Mouse (Mus musculus): ENCODE results near the gene Top1.
A peak's percentile ranks its signal among the peaks of the same experiment; 100 is the strongest.

The Top1 gene

DNA sequence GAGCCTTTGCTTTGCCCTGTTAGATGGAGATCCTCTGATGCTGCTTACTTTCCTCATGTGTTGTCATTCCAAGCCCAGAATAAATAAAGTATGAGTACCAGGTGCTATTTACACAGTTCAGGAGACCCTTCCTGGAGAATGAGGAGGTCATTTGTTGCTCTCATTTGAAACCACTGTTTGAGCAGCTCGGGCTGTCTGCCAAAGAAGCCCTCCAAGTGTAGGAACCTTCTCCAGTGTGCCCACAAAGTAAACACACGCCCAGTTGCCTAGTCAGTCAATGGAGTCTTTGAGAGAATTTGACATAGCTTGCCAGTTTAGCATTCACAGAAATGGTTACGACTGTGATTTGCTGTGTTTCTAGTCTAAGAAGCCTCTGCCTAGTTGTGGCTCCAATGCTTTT, 73.1 kb downstream of the Top1 start:
- DNase-seq (ENCODE audit: low spot score in 2 of 2) = no peak

DNA sequence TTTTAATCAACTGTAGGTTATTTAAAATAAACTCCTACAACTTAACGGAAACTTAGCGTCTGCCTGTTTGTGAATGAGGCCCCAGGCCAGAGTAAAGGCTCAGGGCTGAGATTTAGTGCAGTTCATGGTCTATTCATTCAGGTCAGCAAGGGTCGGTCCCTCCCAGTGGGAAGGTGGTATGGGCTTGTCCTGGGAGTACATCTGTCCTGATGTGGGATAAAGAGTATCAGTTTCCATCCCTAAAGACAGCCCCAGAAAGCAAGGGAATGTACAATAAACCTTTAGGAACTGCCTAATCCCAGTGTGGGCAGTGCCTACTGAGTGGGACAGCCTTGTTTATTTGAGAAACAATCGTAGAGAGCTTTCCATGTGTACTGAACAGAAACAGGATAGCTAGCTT, 77.0 kb downstream of the Top1 start:
- DNase-seq (ENCODE audit: low spot score in 2 of 2) = no peak

DNA sequence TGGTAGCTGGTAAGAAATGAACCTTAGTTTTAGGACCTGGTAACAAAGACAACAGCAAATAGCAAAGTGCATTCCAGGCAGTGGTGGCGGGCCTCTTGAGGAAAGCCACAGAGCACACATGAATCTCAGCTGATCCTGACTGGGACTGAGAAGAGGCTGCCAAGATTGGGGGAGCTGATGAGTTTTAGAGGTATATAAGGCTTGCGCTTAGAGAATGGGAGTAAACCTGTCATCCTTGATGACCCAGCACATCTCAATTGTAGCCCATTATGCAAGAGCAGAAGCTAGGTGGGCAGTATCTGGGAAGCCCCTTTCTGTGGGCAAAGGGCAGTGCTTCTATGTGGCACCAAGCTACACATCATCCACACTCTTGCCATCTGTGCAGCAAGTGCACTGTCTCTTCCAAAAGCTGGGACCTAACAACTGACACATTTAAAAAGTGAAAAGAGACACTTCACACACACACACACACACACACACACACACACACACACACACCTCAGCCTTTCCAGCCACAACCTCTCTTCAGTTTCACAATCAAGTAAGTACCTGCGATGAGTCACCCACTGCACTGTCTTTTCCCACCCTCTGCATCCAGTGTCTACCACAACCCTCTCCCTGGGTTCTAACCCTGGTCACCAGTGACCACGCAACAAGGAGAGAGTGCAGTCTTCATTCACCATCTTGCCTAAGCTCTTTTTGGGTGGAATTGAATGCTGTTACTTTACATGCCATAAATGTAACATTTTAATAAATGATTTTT, 78.1 kb downstream of the Top1 start:
- DNase-seq (ENCODE audit: low spot score in 2 of 2) = no peak

DNA sequence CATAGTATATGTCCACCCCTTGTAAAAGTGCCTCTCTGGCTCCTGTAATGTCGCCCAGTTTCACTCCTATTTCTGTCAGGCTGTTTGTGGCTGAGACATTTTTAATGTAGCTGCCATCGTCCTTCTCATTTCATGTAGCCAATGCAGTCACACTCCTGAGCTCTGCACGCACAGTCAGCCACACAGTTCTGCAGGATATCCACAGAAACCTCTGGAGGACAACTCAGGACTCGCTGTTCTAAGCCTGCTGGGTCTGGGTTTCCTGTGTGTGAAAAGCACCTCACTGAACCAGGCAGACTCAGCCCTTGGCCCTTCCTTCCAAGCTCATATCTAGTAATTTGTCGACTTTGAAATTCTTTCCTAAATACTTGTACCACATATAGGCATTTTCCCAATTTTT, 78.8 kb downstream of the Top1 start:
- no peak for DNase-seq (ENCODE audit: low spot score in 2 of 2)

DNA sequence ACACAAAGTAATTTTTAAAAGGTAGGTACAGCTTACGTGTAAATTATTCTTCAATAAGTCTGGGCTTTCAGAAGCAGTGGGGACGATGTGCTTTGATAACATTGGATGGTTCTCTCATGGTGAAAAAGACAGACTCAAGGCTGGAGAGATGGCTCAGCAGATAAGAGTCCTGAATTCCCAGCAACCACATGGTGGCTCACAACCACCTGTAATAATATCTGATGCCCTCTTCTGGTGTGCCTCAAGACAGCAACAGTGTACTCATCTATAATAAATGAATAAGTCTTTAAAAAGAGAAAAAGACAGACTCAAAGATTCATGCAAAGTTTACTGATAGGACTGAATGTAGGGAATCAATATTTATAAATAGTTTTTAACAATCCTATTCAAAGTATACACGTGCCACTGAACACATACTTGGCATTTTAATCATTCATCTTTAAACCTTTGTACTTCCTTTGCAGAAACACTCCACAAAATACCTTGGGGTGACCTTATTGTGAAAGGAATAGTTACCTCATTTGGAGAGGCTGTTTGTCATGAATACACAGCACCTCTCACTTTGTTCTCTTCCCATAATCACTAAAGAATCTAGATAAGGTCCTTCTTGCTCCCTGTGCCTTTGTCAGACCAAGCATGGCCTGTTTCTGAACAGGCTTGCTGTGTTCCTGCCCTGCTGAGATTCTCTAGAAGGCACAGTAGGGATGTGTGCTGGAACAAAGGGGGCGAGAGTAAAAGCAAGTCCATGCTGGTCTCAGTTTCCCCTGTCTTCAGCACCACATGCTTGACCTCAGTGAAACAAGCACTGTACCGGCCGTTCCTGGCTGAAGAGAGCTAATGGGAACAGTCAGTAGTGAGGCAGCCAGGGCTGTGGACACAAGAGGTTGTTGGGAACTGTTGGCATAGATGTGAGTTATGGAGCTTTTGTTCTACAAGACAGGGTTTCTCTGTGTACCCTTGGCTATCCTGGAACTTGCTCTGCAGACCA, 80.5 kb downstream of the Top1 start:
- DNase-seq (ENCODE audit: low spot score in 2 of 2) = no peak

DNA sequence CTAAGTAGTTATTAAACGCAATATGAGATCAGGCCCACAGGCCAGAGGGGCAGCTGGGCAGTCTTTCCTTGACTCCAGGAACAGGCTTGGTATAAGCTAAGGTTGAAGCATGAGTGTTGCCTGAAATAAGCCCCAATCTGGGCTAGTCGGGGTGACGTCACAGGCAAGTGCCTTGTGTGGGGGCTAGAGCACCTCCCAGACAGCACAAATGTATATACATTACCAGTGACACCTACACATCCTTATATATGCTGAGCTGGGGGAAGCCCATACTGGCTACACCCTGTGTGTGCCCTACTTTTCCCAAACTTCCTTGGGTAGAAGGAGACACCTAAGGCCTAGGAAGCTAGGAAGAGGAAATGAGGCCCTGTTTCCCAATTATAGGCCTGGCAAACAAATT, 83.3 kb downstream of the Top1 start:
- peak in 1 of 2 experiments; percentile 71 for DNase-seq (ENCODE audit: low spot score in 2 of 2)

DNA sequence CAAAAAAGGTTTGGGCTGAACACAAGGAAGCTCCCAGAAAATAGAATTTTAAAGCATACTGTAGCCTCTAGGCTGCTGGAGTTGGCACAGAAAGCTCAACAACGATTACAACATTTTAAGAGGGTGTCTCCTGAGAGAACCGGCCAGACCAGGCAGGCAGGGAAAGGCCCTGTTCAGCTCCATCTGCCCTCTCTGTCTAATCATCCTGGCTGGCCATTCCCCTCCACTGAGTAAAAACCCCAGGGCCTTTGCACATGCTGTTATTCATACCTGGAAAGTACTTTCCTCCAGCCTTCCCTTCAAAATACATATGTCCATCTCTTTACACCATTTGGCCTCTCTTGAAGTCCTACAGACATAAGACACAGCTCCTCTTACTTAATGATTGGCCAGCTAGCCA, 83.7 kb downstream of the Top1 start:
- DNase-seq (ENCODE audit: low spot score in 2 of 2) = no peak

DNA sequence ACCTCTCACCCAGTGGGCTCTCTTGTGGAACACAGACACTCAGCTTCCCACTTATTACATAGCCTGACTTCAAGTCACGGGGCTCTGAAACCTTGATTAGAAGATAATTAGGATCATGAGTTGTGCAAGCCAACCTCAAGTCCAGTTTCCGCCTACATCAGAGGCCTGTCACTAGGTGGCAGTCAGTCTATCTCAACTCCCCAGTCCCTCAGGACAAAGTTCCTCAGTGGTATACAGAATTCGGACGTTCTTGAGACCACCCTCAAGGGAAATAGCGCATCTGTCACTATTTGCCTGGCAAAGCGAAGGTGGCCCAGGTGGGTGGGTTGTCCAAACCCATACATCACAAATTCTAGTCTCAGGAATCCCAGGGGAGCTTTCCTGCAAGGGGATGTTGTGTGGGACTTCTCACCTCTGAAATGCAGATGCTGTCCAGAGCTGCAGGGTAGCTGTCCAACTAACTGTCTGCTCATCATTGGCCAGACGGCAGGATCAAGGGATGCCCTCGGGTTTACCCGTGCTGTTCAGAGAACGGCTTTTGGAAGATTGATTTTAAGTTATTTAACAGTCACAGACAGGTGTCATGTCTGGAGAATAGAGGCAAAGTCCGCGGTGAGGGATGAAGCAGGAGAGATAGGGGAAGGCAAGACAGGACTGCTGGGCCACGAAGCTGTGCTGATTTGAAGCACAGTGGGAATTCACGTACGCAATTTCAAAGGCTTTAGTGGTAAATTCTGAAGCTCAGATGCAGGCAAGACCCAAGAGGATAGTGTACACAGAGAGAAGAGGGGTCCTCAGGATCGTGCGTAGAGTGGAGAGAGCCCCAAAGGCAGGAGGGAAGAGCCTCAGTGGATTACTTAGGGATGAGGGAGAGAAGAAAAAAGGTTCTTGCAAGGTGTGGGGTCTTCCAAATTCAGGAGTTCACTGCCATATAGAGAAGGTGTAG, 84.4 kb downstream of the Top1 start:
- no peak for DNase-seq (ENCODE audit: low spot score in 2 of 2)

DNA sequence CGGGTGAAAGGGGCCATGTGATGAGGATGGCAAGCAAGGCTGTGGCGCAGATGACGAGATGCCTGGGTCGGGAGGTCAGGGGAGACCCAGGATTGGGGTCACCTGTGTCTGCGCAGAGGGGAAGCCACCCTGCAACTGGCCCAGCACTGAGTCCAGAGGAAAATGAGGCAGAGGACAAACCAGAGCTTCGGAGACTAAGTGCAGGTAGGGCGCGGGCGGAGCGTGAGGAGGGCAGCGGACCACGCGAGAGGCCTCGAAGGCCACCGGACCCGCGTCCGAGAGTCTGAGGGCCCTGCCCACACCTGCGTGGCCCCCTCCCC, 85.1 kb downstream of the Top1 start:
- DNase-seq (ENCODE audit: low spot score in 2 of 2) = no peak

DNA sequence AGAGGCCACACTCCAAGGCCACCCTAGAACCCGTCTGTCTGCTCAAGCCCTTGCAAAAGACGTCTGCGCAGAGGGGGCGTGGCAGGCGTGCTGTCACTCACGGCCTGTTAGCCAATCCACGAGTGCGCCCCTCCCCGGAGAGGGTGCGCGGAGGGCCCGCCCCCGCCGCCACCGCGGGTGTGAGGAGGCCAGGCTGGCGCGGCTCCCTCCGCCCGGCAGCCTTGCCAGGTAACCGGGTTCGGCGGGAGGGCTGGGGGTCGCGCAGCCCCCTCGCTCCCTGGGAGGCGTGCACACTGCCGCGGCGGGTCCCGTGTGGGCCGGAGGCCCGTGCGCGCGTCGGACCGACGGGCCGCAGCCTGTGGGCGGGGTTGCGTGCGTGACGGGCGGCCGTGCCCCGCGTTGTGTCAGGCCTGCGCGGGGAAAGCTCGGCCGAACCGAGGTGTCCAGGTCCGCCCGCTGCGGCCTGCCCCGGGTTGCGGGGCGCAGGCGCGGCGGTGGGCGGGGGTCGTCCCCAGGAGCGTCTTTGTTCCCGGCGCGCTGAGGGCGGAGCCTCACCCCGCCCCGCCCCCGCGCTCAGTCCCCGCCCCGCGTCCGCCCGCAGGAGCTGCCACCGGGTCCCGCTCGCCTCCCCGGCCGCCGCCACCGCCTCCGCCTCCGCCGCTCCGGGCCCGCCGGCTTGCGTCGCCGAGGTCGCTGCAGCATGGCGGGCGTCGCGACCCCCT, 85.6 kb downstream of the Top1 start, which contains the start of gene Plcg1:
TSS of gene Plcg1 (plus strand) at position 184 of the 722 bp plus-strand sequence.
- peak; percentile 82 to 93 for DNase-seq (ENCODE audit: low spot score in 2 of 2)

DNA sequence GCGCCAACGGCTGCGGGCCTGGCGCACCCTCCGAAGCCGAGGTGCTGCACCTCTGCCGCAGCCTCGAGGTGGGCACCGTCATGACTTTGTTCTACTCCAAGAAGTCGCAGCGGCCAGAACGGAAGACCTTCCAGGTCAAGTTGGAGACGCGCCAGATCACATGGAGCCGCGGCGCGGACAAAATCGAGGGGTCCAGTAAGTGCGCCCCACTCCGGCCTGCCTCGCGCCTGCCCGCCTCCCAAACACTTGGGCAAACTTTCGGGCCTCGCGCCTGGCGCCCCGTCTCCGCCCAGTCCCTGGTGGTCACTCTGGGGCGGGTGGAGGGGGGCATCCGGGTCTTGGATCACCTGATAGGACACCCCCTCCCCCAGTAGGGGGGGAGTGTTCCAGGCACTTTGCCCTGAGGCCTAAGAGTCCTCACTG, 86.2 kb downstream of the Top1 start:
- peak; percentile 44 to 51 for DNase-seq (ENCODE audit: low spot score in 2 of 2)

DNA sequence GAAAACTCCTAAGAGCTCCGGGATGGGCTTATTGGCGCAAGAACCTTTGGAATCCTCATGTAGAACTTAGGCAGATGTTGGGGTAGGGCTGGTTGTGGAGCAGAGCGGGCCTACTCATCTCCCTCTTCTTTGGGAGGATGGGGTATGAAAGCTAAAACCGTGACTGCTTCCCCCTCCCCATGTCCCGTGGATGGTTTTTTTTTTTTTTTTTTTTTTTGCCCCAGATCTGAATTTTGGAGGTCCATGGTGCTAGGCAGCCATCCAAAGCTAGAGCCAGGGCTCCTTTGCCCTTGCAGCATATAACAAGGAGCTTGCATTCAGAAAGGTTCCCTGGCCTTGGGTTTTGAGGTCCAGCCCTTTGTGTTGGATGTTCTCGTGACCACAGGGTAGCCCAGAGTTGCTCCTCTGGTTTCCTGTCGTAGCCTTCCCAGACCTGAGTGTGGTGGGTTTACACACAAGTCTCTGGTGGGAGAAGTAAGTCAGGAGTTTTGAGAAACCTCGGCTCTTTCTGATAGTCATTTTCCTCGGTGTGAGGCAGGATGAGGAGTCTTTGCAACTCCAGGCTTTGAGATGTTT, 86.8 kb downstream of the Top1 start:
- no peak for DNase-seq (ENCODE audit: low spot score in 2 of 2)

DNA sequence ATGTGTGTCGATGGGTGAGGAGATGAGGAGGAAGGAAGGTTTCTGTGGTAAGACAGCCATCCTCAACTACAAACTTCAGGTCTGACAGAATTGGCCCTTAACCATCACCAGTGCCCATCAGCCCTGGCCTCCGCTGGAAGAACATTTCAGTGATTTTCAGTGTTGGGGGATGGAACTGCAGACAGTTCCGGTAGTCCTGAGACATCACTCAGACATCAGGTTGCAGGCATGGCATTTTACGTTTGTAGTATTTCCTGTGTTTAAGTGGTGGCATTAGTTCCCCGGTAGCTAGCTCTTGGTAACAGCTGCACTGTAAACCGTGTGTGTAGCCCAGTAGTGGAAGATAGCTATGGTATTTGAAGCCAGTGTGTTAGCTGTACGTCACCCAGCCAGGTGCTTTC, 87.4 kb downstream of the Top1 start:
- DNase-seq (ENCODE audit: low spot score in 2 of 2) = no peak

DNA sequence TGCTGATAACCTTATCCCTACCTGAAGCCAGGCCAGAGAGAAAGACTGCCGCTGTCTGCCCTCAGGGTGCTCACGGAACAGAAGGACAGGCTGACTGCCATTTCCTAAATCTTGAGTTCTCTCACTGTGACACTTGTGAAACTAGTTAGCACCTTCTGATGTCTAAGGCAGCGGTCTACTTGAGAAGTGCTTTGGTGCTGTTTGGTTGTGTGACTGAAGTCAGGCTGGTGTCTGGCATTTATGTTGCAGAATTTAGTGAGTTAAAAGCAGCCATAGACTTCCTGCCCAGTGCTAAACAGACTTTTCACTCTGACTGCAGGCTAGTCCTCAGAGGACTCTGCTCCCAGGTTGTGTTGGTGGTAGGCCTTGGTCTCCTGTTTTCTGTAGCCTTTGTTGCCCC, 88.6 kb downstream of the Top1 start:
- DNase-seq (ENCODE audit: low spot score in 2 of 2) = no peak

DNA sequence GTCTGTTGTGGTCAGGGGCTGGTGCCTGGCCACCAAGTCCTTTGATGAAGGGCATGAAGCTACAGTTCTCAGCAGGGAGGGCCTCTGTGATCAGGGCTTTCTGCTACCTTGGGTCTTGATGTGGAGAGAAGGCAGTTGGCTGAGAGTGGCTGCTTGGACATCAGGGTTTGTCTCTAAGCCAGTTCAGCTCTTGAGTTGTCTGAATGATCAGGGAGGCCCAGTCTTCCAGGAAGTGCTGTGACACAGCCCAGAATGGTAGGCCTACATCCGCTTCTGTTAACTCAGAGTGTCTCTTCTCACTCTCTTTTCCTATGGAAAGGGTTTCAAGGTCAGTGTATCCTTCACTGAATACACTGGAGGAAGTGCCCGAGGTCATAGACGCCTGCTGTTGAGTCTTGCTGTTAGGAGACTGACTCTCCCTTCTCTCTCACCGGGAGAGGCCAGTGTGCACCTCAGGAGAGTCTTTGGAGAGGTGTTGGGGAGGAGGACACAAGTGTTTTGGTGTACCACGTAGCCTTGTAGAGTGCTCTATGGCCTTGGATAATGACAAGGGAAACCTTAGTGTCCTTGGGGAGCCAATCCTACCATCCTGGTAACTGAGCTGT, 90.1 kb downstream of the Top1 start:
- DNase-seq (ENCODE audit: low spot score in 2 of 2) = no peak

DNA sequence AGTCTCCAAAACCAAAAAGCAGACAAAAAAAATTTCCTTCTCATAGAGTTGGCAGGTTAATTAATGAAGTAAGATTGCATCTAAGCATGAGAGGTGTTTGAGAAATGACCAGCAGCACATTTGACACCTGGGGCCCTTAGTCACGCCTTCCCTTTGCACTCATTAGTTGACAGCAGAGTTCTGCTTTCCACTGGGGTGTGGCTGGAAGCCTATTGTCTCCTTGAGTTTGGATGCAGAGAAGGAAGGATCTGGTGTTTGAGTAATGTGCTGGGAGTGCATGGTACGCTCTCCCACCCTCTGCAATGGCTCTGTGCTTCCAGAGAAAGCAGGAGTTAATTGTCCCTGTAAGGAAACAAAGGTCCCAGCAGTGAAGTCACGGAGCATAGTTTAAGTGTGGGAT, 90.8 kb downstream of the Top1 start:
- DNase-seq (ENCODE audit: low spot score in 2 of 2) = no peak

DNA sequence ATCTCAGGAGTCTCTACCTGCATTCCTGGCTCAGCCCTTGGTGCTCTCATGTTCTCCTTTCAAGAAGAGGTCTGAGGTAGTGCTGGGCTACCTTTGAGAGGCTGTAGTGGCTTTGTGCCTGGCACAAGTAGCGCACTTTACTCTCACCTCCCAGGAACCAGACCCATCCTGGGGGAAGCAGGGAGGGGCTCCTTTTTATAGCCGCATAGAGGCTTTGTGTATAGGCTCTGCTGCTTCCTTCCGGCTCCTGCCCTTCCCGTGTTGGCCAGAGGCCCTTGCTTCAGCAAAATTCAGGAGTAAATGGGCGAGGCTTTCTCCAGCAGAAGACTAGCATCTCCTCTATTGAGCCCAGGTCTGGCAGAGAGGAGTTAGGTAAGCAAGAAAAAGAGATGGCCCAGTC, 92.7 kb downstream of the Top1 start:
- no peak for DNase-seq (ENCODE audit: low spot score in 2 of 2)

DNA sequence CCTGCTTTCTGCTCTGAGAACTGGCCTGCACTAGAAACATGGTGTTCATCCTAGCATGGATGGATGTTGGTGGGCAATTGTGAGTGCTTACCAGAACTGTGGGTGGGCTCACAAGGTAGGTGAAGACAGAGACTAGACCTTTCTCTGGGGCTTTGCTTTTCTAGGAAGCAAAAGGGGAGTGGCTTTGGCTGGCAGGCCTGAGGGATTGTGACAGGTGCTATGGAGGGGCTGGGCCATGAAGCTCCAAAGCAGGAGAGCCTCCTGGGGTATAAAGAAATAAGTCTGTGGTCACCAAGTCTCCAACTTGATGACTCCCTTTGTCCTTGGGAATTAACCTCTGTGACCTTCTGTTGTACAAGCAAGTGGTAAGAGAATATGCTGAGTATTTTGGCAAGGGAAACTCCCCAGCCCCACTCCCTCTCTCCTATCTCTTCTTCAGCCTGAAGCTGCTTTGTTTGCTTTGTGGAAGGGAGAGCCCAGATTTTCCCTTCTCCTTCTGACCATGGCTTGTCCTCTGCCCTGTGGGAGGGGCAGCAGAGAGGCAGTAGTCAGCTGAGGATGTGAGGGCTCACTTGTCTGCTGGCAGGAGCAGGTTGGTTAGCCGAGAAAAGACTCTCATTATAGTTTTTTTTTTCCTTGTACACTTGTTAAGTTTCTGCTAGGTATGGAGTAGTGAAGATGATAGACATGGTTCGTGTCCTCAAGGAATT, 94.1 kb downstream of the Top1 start:
- no peak for DNase-seq (ENCODE audit: low spot score in 2 of 2)

DNA sequence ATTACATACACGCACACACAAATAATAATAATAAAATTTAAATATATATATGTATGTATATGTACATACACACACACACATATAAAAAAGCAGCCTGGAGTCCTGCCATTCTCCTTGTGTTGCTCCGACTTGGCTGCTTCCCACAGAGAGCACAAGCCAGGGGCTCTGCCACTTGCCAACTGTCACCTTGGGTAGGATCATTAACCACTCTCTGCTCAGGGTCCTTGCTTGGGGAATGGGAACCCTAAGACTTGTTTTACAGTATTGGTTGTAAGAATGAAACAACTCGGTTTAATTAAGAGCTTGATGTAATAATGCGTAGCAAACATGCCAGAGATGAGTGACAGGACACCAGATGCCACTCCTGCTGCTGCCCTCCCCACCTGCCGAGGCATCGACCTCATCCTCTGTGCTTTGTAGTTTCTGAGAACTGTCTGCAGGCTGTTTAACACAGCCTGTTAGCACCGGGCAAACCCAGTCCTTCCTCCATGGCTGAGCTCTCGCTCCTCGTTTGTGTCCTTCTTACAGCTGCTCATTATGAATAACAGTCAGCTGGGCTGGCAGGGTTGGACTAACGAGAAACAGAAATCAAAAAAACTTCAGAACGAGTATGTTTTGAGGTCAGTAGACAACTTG, 95.0 kb downstream of the Top1 start:
- no peak for DNase-seq (ENCODE audit: low spot score in 2 of 2)
